ENCODE assay signal across 18 mouse cellular contexts in the genomic region with DNA sequence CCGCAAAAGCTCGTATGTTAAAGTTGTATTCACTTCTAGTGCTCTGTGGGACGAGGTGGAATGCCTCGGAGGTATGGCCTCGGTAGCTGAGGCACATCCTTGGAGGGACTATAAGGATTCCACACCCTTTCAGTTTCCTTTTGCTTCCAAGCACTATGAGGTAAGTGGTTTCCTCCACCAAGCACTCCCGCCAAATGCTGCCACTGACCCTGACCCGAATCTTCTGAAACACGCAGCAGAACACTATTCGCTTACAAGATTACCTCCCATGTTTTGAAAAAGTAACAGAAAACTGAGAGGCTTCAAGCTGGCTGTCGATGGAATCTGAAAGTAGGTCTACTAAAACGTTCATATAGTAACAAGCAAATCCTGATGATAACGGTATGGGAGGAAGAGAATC. TPM values are rescaled to one million over a fixed set of nuclear protein-coding genes. Genes with fewer than 3 reads are reported as not detected.
"Had no signal": no experiment of that assay in that cellular context is flagged by ENCODE, and none has a peak within 500 bp of the region (broad histone marks: within the 10 kb centered on the region; RNA-seq: fewer than 3 reads in every experiment).

No protein-coding gene starts in this region.

- H3K9me3 ChIP-seq: midbrain, embryonic 10.5 days; midbrain, embryonic 12.5 days; neural tube, embryonic 13.5 days; neural tube, embryonic 15.5 days; stomach, embryonic 15.5 days had no signal

- ATAC-seq: midbrain, embryonic 16.5 days had no signal

- DNase-seq: lung, adult 18-20 months; lung, embryonic 14.5 days; lung, postnatal 10 days; lung, postnatal 4 days; midbrain, embryonic 14.5 days; right cerebral cortex, postnatal 14 days; thymus, adult 2 months; thymus, postnatal 25 days; thymus, postnatal 4 days had no signal

- H3K27ac ChIP-seq: midbrain, embryonic 10.5 days; midbrain, embryonic 12.5 days; neural tube, embryonic 13.5 days; neural tube, embryonic 15.5 days; stomach, embryonic 15.5 days; stomach, postnatal 0 days had no signal

- H3K27me3 ChIP-seq: midbrain, embryonic 12.5 days; neural tube, embryonic 13.5 days; neural tube, embryonic 15.5 days; stomach, embryonic 15.5 days had no signal

- H3K4me3 ChIP-seq: midbrain, embryonic 10.5 days; midbrain, embryonic 12.5 days; myocyte; neural tube, embryonic 13.5 days; neural tube, embryonic 15.5 days; stomach, embryonic 15.5 days had no signal

- H3K9ac ChIP-seq: lung, embryonic 14.5 days; midbrain, embryonic 12.5 days; neural tube, embryonic 13.5 days; neural tube, embryonic 15.5 days; stomach, embryonic 15.5 days had no signal

- H3K4me2 ChIP-seq: lung, embryonic 14.5 days; midbrain, embryonic 12.5 days; neural tube, embryonic 13.5 days; neural tube, embryonic 15.5 days; stomach, embryonic 15.5 days had no signal

- H3K4me1 ChIP-seq: midbrain, embryonic 10.5 days; midbrain, embryonic 12.5 days; neural tube, embryonic 13.5 days; neural tube, embryonic 15.5 days; stomach, embryonic 15.5 days had no signal

RNA-seq across cellular contexts. Expression of gene Fam151b, which starts 21.1 kb away (rescaled TPM):
- polyA plus RNA-seq: lung, embryonic 14.5 days; lung, embryonic 16.5 days had no signal
